Mouse (Mus musculus) midbrain, embryonic 14.5 days (tissue): ENCODE measurements around the gene Sfrp5. TPM values are rescaled to one million over a fixed set of nuclear protein-coding genes. Genes with fewer than 3 reads are reported as not detected.

Experiments
- ATAC-seq: fragments of 200-750 bp; cut with Nextera tagmentation; 2 replicates; pipeline ENCODE4 v1.8.0; 2017; ENCODE audit warnings: moderate number of reproducible peaks, moderate library complexity; ENCODE audit not compliant: low FRiP score, low TSS enrichment
- DNase-seq: peaks from one replicate; pipeline ENCODE4 v3.0.0-alpha.2; 2015
- H3K27ac ChIP-seq: fragments of 300-500 bp; sonication (generic); replicated peaks from 2 replicates; pipeline ENCODE4 v1.5.1; 2014; ENCODE audit warnings: mild to moderate bottlenecking, low read depth, low read length, moderate library complexity
- H3K27me3 ChIP-seq: fragments of 300-500 bp; sonication (generic); 2 replicates; pipeline ENCODE4 v1.6.1; 2014; ENCODE audit warnings: low read length, control low read depth, mixed read lengths; ENCODE audit not compliant: control insufficient read depth, insufficient read depth
- H3K36me3 ChIP-seq: fragments of 300-500 bp; sonication (generic); 2 replicates; pipeline ENCODE4 v1.6.1; 2014; ENCODE audit warnings: low read length, control low read depth; ENCODE audit not compliant: control insufficient read depth, insufficient read depth
- H3K4me1 ChIP-seq: fragments of 300-500 bp; sonication (generic); 2 replicates; pipeline ENCODE4 v1.6.1; 2014; ENCODE audit warnings: mild to moderate bottlenecking, antibody characterized with exemption, low read length, control low read depth; ENCODE audit not compliant: control insufficient read depth, insufficient read depth
- H3K4me2 ChIP-seq: fragments of 300-500 bp; sonication (generic); 2 replicates; pipeline ENCODE4 v1.6.1; 2014; ENCODE audit warnings: mild to moderate bottlenecking, low read length, moderate library complexity
- H3K4me3 ChIP-seq: fragments of 300-500 bp; sonication (generic); replicated peaks from 2 replicates; pipeline ENCODE4 v1.5.1; 2014; ENCODE audit warnings: low read depth, low read length
- H3K9ac ChIP-seq: fragments of 300-500 bp; sonication (generic); replicated peaks from 2 replicates; pipeline ENCODE4 v1.6.1; 2014; ENCODE audit warnings: mild to moderate bottlenecking, low read length, moderate library complexity
- H3K9me3 ChIP-seq: fragments of 300-500 bp; sonication (generic); 2 replicates; pipeline ENCODE4 v1.6.1; 2016; ENCODE audit warnings: low read length, control low read depth, mixed read lengths; ENCODE audit not compliant: control insufficient read depth
- WGBS: fragments of 180-500 bp; shearing (Covaris S2); extraction: QIAGEN DNeasy Blood & Tissue Kit; methylation state at CpG from one replicate; pipeline ENCODE4 v1.1.7; 2014; 5-methylcytosine and 5-hydroxymethylcytosine counted together
- polyA plus RNA-seq: library from polyadenylated mRNA; unstranded; fragments of >200 nt; fragmentation: Nextera tagmentation; extraction: Ambion mirVana; gene quantifications from 2 replicates; pipeline ENCODE4 v1.2.1, GENCODE M21; 2014

Gene Sfrp5
- polyA plus RNA-seq, 1 experiment from 2014 or later: 0.68 TPM

DNA sequence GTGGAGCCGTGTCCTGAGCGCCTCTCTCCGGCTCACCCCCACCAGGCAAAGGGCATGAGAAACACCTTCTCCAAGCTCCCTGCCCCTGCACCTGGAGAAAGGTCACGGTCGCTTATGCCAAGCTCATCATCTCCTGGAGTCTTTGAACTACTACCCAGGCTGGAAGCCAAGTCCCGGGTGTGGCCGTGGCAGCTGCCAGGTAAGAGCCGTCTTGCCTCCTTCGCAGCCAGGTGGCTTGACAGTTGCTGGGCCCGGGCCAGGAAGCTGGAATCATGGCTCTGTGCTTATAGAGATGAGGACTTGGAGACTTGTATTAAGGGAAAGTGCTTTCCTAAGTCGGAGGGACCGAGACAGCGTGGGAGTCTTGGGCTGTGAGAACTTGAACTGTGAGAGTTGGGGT lies 28.9 kb upstream of the Sfrp5 start:
- H3K36me3 ChIP-seq: no peaks in the 10 kb centered on the region
- no peak overlapping the region for H3K4me3 ChIP-seq
- ATAC-seq (no peak), DNase-seq (no peak)
- H3K27ac ChIP-seq: no peak overlapping the region
- no peaks in the 10 kb centered on the region for H3K27me3 ChIP-seq
- WGBS: 91% methylated on average over 13 of the region's 13 CpGs
- no peak overlapping the region for H3K9ac ChIP-seq
- no peaks in the 10 kb centered on the region for H3K9me3 ChIP-seq
- H3K4me1 ChIP-seq: no peaks in the 10 kb centered on the region
- H3K4me2 ChIP-seq: no peak overlapping the region

- 80% methylated on average over 5 of the region's 5 CpGs for WGBS
- Histone ChIP-seq H3K4me2 (no peak overlapping the region), H3K4me3 (no peak overlapping the region), H3K27me3 (no peaks in the 10 kb centered on the region), H3K36me3 (no peaks in the 10 kb centered on the region), H3K4me1 (no peaks in the 10 kb centered on the region), H3K9ac (no peak overlapping the region), H3K9me3 (no peaks in the 10 kb centered on the region), H3K27ac (no peak overlapping the region)
- ATAC-seq (no peak), DNase-seq (no peak)
Observed at GRCm38 (mm10) chr19:42230288-42230568, 28.2 kb upstream of the Sfrp5 start.

- H3K4me3 ChIP-seq: no peak overlapping the region
- H3K36me3 ChIP-seq: no peaks in the 10 kb centered on the region
- H3K27ac ChIP-seq: no peak overlapping the region
- 64% methylated on average over 17 of the region's 17 CpGs for WGBS
- no peaks in the 10 kb centered on the region for H3K4me1 ChIP-seq
- peak; percentile 17 for DNase-seq
- H3K9me3 ChIP-seq: no peaks in the 10 kb centered on the region
- no peaks in the 10 kb centered on the region for H3K27me3 ChIP-seq
- no peak overlapping the region for H3K9ac ChIP-seq
- no peak overlapping the region for H3K4me2 ChIP-seq
- ATAC-seq: no peak
Observed at GRCm38 (mm10) chr19:42229499-42230287, 27.6 kb upstream of the Sfrp5 start.

DNA sequence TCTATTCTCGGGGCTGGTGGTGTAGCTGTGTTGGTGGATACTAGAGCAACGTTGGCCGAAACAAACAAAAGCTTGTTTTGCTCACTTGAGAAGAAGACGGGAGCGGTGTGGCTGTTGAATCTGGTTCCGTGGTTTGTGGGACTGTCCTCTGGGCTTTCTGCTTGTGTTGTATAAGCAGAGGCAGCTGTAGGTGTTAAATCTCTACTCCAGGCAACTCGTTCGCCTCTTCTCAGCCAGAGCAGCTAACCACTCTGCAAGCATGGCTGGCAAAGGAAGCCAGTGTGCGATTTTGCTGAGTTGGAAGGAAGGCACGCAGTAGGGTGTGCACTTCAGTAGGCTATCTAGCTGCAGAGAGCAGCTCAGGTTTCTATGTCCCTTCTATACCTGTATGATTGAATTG lies 24.4 kb upstream of the Sfrp5 start:
- Histone ChIP-seq H3K4me3 (no peak overlapping the region), H3K9me3 (no peaks in the 10 kb centered on the region), H3K36me3 (no peaks in the 10 kb centered on the region), H3K27me3 (no peaks in the 10 kb centered on the region), H3K9ac (no peak overlapping the region), H3K4me2 (no peak overlapping the region), H3K4me1 (no peaks in the 10 kb centered on the region), H3K27ac (no peak overlapping the region; the same call in 1 of the 2 replicates)
- DNase-seq: no peak
- WGBS: 83% methylated on average over 10 of the region's 10 CpGs
- no peak for ATAC-seq

DNA sequence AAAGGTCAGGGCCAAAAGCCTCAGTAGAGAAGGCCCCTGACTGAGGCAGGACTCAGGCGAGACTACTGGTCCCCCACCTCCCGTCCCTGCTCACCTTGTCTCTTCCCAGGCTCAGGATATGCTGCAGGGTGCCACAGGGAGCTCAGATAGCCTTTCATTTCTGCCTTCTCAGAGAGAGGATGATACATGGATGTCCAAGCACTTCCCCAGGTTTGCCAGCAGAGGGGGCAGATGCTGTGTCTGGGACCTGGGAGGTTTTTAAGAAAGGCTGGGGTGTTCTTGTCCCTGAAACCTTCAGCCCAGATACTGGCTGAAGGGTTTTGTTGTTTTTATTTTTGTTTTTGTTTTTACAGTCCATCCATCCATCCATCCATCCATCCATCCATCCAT lies 15.3 kb upstream of the Sfrp5 start:
- Histone ChIP-seq H3K36me3 (no peaks in the 10 kb centered on the region), H3K4me1 (no peaks in the 10 kb centered on the region), H3K27ac (no peak overlapping the region), H3K4me2 (no peak overlapping the region), H3K9ac (no peak overlapping the region), H3K27me3 (no peaks in the 10 kb centered on the region), H3K4me3 (no peak overlapping the region), H3K9me3 (no peaks in the 10 kb centered on the region)
- ATAC-seq: no peak
- peak; percentile 81 for DNase-seq
- WGBS: 5% methylated on average over 2 of the region's 2 CpGs

GRCm38 (mm10) chr19:42216699-42217373 lies 14.8 kb upstream of the Sfrp5 start:
- Histone ChIP-seq H3K9ac (no peak overlapping the region), H3K27me3 (no peaks in the 10 kb centered on the region), H3K36me3 (no peaks in the 10 kb centered on the region), H3K9me3 (no peaks in the 10 kb centered on the region), H3K4me2 (no peak overlapping the region), H3K4me3 (no peak overlapping the region), H3K4me1 (no peaks in the 10 kb centered on the region), H3K27ac (no peak overlapping the region)
- DNase-seq: no peak
- 64% methylated on average over 7 of the region's 7 CpGs for whole genome bisulfite sequencing
- no peak for ATAC-seq

DNA sequence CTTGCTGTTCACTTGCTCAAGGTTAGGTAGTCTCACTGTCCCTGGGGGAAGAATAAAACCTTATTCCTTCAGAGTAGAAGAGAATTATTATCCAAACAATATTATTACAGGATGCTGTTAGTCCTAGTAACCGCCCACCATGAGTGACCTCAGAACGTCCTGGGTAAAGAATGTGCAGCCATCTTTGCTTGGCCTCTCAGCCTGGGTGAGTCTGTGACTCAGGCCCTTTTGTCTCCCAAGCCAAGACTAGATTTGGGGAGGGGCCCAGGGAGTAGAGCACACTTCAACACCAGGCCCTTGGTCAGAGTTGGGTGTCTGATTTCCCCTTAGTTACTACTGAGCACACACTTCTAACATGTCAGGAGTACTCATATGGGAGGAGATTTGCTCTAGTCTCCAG lies 12.5 kb upstream of the Sfrp5 start:
- no peak for DNase-seq
- H3K4me3 ChIP-seq: no peak overlapping the region
- H3K9me3 ChIP-seq: no peaks in the 10 kb centered on the region
- no peaks in the 10 kb centered on the region for H3K27me3 ChIP-seq
- H3K4me1 ChIP-seq: no peaks in the 10 kb centered on the region
- ATAC-seq: no peak
- H3K9ac ChIP-seq: no peak overlapping the region
- 81% methylated on average over 2 of the region's 2 CpGs for WGBS
- no peak overlapping the region for H3K4me2 ChIP-seq
- no peak overlapping the region for H3K27ac ChIP-seq
- H3K36me3 ChIP-seq: no peaks in the 10 kb centered on the region

GRCm38 (mm10) chr19:42211936-42212335 lies 9.9 kb upstream of the Sfrp5 start:
- H3K4me3 ChIP-seq: no peak overlapping the region
- ATAC-seq: no peak
- H3K9me3 ChIP-seq: no peaks in the 10 kb centered on the region
- H3K4me1 ChIP-seq: no peaks in the 10 kb centered on the region
- no peak for DNase-seq
- H3K36me3 ChIP-seq: no peaks in the 10 kb centered on the region
- WGBS: 60% methylated on average over 8 of the region's 8 CpGs
- H3K27ac ChIP-seq: no peak overlapping the region
- H3K27me3 ChIP-seq: no peaks in the 10 kb centered on the region
- H3K9ac ChIP-seq: no peak overlapping the region
- H3K4me2 ChIP-seq: no peak overlapping the region

GRCm38 (mm10) chr19:42209976-42210375 lies 7.9 kb upstream of the Sfrp5 start:
- Histone ChIP-seq H3K36me3 (no peaks in the 10 kb centered on the region), H3K4me1 (no peaks in the 10 kb centered on the region), H3K27me3 (no peaks in the 10 kb centered on the region), H3K4me2 (no peak overlapping the region), H3K9ac (no peak overlapping the region), H3K4me3 (no peak overlapping the region), H3K27ac (no peak overlapping the region), H3K9me3 (no peaks in the 10 kb centered on the region)
- 77% methylated on average over 6 of the region's 6 CpGs for WGBS
- DNase-seq: no peak
- ATAC-seq: no peak
